Mouse (Mus musculus) heart, postnatal 10 days (tissue): ENCODE results near the gene Taf4. TPM values are rescaled to one million over a fixed set of nuclear protein-coding genes. Genes with fewer than 3 reads are reported as not detected.
A peak's percentile ranks its signal among the peaks of the same experiment; 100 is the strongest.

ENCODE experiments used
- DNase-seq, 2 experiments: peaks; one replicate each; pipeline ENCODE4 v3.0.0; 2021
- intact Hi-C: fragments of 180-260 bp; cut with DNase I; formaldehyde crosslinking; loops from one replicate; pipeline ENCODE4 v1.15.1; 2025
- total RNA-seq, 2 experiments: library from RNA; stranded (reverse); gene quantifications; 2 replicates each; pipeline ENCODE4 v1.2.3; 2021

Gene Taf4
- total RNA-seq: 10 to 100 TPM; 22.1 to 24.3 TPM

DNA sequence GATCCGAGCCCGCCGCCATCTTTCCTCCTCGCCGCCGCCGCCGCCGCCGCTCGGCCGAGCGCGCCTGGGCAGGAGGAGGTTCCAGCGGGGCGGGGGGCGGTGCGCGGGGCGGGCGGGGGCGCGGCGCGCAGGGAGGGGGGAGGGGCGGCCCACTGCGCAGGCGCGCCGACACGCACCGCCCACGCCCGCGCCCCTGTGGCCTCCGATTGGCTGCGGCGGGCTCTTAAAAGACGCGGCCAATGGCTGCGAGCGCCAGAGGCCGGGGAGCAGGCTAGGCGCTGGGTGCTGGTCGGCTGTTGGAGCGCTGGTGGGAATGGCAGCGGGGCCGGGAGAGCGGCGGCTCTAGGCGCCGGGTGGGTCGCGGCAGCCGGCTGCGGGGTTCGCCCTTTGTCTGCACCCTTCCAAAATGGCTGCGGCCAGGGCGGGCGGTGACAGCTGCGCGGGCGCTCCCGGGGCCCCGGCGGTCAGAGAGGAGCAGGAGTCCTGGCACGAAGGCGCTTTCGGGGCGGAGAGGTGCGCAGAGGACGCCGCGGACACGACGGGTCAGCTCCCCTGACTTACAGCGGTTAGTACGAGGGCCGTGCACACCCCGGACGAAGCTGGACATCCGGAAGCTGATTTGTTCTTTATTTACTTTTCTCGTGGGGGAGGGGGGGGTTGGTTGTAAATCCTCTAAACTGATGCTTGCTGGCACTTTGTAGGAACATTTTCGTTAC lies at the start of gene Taf4:
Gene Taf4, minus strand, starts transcription at position 19 of the 716 bp plus-strand sequence.
- peak; percentile 91 to 94 for DNase-seq
- intact Hi-C loops: loop anchor here (2.0 kb wide), 1 partner anchor 48 kb away; the partner anchor contains the start of gene Lsm14b

DNA sequence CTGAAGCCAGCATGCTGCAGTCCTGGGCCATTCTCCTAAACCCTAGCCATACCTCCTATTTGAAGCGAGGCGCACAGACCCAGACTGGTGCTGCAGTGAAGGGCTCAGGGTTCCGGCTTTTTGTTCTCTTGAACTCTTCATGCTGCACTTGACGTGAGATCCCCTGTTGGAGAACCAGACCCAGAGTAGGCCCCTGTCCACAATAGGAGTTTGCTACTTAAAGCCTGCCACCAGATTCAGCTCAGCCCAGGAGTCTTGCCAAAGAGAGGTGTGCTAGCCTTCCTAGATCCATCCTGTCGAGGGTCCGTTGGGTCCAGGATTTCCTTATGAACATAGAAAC lies 49.4 kb upstream of the Taf4 start:
- DNase-seq: no peak
- intact Hi-C loops: loop anchor here (1.0 to 2.0 kb wide), 2 partner anchors 14 to 49 kb away; partner anchors contain the start of gene Taf4

DNA sequence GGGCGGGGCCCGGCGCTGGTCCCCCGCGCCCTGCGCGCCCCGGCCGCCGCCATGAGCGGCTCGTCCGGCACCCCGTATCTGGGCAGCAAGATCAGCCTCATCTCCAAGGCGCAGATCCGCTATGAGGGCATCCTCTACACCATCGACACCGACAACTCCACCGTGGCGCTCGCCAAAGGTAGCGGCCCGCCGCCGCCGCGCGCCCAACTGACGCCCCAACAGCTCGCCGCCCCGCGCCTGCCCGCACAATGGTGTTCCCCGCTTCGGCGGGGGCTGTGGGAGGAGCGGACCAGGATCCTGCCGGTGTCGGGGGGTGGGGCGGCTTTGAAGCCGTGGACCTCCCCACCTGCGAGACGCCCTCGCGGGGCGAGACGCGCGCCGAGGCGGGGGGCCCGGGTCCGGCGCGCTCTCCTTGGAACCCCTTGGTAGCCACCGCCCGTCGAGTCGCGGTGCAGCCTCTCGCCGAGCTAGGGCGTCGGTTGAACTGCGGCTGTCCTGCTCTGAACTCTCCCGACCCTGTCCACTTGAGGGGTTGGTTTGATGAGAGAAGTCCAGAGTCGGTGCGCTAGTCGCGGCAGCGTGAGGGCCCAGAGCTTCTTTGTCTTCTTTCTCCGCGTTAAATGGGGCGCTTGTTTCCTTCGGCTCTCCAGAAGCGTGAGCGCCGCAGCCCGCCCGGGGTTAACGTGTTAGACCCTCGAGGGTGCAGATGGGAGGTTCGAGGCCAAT lies 48.9 kb upstream of the Taf4 start:
- intact Hi-C loops: loop anchor here (2.0 kb wide), 1 partner anchor 48 kb away; the partner anchor contains the start of gene Taf4
- DNase-seq: peak; percentile 56 to 63

DNA sequence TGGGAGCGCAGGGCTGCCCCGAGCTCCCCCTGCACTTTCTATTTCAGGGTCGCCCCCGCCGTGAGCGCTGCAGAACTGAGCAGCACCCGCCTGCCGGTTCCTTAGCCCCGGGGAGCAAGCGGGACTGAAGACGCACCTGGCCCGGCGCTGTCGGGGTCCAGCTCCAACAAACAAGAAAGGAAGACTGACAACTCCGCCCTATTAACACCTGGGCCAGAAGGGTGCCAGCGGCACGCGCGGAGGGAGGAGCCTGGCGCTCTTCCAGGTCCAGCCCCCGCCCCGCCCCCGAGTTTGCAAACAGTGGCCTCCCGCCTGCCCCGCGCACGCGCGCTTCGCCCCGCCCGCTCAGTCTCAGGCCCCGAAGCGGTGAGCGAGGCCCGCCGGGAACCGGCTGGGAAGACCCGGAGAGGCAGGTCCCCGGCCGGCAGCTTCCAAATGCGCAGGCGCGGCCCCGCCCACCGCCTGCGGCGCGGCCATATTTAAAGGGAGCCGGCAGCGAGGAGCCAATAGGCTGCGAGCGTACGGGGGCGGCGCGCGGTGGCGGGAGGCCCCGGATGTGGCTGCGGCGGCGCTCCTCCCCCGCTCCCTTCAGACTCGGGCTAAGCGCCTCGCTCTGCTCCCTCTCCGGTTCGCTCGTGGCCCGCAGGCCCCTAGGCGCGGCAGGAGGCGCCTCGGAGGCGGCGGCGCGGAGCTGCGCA lies 48.1 kb upstream of the Taf4 start, which contains the start of gene Lsm14b:
Gene Lsm14b, plus strand, starts transcription at position 587 of the 698 bp plus-strand sequence.
- intact Hi-C loops: loop anchor here (2.0 kb wide), 1 partner anchor 48 kb away; the partner anchor contains the start of gene Taf4
- peak; percentile 99 for DNase-seq

DNA sequence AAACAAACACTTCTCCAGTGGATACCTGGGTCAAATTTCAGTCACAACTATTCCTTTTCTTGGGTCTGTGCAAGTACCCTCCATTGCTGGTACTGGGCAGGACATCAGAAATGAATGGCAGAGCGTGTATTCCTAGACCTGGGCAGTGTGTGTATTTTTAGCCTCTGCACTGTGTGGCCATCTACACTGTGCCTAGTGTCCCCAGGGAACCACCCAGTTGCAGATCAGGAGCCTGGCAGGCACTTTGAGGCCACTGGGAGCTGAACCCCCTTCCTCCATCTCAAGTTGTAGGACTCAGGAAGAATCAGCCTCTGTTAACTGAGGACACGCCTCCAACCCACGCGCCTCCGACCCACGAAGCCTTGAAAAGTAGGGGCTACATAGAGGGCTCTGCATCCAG lies 46.3 kb upstream of the Taf4 start:
- no peak for DNase-seq
- intact Hi-C loops: no loop called here

DNA sequence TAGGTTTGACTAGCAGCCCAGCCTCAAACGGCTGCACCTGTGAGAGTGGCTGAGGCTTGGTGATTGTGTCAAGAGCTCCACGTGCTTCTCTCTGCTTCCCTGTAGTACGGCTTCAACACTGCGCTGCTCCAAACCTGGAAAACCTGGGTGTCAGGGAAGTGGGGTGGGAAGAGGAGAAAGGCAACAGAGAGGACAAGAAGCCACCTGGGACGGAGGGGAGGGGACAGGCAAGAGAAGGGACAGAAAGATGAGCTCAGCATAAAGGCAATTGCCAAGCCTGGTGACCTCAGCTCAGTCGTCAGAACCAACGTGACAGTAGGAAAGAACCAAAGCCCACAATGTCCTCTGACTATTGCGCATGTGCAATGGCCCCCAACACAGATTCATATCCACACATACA lies 44.5 kb upstream of the Taf4 start:
- DNase-seq: no peak
- intact Hi-C loops: no loop called here

DNA sequence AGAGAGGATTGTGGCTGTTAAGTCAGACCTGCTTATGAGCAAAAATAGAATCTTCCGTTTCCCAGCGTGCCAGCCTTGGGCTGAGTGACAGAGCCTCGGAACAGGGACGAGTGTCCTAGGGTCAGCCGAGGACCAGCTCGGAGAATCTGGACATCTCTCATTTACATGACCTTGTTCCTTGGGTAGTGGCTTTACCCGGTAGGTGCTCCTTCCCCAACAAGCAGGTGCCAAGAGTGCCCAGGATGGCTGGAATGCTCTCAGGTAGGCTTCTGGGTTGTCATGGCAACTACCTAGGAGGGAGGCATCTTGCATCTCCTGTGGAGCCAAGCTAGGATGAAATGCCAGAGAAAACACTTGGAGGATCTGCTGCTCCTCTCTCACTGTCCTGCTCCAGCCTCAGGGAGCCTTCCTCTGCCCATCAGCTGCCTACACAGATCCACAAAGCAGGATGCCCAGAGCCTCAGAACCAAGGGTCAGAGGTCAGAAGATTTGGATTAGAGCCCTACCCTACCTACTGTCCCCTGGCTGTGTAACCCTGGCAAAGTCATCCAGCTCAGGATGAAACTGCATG lies 43.7 kb upstream of the Taf4 start:
- no peak for DNase-seq
- intact Hi-C loops: no loop called here

DNA sequence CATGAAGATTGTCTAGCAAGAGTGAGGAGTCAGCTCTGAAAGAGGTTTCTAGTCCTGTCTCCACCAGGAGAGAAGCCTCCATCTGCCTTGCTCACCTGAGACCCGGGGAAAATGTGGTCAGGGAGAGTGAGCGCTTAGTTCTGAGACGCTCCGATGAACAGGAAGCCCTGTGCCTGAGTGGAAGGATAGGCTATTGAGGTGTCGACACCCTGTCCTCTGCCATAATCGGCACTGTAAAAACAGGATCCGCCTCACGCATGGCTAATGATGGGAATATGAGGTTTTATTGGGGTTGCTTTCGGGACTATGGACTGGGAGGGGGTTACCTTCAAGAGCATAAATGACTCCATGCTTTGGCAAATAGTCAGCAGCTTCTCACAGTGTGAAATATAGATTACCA lies 42.1 kb upstream of the Taf4 start:
- intact Hi-C loops: no loop called here
- no peak for DNase-seq

DNA sequence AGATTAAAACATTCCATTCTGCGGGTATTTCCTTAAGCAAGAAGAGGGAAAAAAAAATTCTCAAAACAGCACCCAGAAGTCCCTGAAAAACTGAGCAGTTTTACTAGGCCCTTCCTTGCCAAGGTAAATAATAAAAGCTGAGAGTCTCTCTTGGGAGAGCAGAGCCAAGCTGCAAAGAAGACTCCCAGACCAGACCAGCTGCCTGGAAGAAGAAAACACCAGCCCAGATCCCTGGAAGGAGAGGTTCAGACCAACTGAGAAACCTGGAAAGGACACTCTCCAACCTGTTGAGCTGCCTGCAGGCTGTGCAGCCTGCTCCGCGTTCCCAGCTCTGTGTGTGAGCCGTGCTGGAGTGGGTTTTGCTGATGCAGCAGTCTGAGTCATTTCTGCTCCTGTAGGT lies 41.2 kb upstream of the Taf4 start:
- no peak for DNase-seq
- intact Hi-C loops: no loop called here

DNA sequence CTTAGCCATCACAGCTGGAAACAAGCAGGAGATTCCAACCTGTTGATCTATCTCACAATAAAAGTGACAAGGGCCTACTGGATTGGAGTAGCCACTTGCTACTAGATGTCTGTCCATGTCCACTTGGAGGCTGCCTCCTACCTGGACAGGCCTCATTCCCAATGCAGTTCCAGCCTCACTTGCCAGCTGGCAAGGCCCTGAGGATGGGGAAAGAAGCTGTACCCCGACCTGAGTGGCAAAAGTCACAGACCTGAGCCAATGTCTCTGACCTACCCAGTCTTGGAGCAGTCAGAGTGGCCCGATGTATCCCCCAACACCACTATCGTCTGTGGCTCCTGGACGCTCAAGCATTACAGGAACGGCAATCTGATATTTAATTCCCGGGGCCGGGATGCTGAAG lies 37.2 kb upstream of the Taf4 start:
- DNase-seq: no peak
- intact Hi-C loops: no loop called here

DNA sequence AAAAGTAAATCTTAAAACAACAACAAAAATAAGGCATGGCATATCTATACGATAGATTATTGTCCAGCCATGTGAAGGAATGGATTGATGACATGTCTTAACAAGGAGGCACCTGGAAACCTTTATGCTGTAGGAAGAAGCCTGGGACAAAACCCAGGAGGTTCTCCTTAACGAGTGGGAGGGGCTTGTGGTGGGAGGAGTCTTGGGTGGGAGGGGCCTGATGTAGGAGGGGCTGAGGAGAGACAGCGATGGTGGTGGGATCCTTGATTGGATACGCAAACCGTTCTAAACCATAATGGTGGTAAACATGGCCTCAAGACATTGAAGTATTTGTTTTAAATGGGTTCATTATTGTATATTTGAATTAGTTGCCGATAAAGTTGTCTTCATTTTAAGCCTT lies 34.9 kb upstream of the Taf4 start:
- intact Hi-C loops: no loop called here
- no peak for DNase-seq

DNA sequence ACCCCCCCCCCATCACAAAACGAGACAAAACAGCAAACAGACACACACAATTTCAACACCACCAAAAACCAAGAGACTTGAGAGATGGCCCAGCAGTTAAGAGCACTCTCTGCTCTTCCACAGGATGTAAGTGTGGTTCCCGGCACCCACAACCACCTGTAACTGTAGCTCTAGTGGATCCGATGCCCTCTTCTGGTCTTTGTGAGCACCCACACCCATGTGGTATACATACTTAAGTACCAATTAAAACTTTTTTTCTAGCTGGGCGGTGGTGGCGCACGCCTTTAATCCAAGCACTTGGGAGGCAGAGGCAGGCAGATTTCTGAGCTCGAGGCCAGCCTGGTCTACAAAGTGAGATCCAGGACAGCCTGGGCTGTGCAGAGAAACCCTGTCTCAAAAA lies 34.2 kb upstream of the Taf4 start:
- DNase-seq: no peak
- intact Hi-C loops: no loop called here

DNA sequence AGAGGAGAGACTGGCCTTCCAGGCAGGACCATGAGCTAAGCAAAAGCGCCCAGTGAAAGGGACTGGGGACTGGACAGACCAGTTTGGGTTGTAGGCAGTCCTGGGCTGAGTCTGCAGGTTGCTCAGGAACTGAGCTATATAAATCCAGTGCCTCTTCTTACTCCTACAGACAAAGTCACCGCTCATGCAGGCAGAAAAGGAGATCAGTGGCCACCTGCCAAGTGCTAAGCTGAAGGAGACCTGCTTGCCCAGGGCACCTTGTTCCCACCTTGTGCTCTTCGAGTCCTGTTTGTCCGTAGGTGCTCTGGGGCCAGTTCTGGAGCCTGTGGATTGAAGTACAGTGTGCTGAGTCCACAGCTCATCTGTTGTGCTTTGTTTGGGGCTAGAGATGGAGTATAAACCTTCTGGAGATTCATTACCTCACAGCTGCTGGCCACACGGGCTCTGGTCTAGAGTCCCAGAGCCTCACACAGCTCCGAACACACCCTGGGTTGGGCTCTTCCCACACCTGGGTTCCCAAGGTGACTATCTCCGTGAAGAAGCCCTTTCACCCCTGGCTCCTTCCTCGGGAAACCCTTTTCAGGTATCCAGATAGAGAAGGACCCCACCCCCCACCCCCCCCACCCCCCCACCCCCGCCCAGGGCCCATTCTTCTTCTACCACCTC lies 30.0 kb upstream of the Taf4 start:
- intact Hi-C loops: no loop called here
- DNase-seq: no peak

DNA sequence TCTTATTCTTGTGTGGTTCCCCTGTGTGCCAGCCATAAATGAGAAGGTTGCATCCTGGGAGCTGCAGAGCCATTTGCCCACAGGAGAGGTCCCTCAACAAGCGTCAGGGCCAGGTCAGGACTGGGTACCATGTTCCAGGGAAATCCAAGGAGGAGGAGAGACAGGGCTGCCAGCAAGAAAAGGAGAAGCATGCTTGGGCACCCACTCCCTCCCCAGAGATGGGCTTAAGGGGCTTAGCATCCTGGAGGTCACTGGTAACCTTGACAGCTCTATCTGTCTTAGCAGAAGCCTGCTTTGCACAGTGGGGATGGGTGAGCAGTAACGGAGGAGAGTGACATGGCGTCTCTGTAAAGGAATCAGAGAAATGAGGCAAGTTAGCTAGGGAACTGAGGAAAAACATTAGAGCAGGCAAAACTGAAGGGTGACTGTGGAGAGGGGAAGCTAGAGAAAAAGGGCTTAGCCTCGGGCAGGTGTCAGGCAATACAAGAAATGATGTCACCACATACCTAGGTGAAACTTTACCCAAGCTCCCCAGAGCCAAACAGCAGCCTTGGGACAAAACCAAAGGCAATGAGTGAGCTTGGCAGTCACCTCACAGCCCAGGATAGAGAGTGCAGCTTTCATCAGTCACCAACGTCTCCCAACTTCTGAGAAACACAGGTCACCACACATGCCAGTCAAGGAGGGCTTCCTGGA lies 29.4 kb upstream of the Taf4 start:
- intact Hi-C loops: no loop called here
- DNase-seq: no peak

DNA sequence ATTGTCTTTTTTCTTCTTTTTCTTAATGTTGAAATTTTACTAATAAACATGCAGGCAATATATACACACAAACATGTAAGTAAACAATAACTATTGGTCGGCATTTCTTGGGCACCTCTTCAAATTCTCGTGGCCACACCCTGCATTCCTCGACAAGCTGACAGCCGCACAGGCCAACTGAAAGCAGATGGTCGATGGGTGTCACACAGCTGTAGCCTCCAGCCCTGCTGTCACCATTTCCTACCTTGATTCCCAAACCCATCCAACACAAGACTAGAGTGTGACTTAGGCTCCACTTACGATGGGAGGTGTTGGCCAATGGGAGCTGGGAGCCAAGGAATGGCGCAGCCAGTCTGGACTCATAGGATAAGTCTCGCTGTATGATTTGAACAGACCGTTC lies 25.2 kb upstream of the Taf4 start:
- DNase-seq: no peak
- intact Hi-C loops: no loop called here

DNA sequence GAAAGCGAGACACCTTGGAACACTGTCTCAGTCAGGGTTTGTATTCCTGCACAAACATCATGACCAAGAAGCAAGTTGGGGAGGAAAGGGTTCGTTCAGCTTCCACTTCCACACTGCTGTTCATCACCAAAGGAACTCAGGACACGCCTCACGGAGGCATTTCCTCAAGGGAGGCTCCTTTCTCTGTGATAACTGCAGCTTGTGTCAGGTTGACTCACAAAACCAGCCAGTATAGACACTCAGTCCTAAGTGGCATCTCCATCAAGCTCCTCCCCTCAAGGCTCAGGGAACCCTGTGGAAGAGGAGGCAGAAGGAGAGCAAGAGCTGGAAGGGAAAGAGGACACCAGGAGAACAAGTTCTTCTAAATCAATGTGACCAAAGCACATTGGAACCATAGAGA lies 22.0 kb upstream of the Taf4 start:
- DNase-seq: no peak

DNA sequence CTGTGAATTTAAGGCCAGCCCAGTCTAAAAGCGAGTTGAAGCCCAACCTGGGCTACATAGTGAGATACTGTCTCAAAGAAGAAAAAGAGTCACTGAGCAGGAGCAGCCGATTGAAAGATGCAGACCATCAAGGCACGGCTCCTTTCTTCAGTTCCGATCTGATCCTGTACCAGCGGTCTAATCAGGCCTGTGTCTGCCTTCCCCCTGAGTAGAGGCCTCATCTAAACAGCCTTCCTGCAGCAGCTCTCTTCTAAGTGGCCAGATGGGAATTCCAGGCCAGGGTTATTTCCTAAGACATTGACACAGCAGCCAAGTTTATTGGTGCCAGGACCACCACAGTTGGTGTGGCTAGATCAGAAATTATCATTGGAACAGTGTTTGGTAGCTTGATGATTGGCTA lies 16.6 kb upstream of the Taf4 start:
- intact Hi-C loops: no loop called here
- no peak for DNase-seq

More for the DNA sequence above, 22.0 kb upstream of the Taf4 start:
- intact Hi-C loops: no loop called here

DNA sequence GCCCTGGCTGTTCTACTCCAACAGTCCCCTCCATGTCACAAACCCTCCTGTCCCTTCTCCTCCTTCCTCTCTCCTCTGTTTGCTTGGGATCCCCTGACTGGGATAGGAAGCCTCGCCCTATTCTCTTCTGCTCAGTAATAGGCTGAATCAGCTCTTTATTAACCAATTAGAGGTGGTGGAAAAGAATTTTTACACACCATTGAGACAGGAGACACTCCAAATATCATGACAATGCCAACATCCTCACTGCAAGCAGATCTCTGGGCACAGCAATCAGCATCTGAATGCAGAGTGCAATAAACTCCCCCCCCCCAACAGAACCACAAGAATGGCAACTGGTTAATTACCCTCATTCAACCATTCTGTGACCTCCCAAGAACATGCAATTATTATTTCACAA lies 12.7 kb upstream of the Taf4 start:
- DNase-seq: no peak
- intact Hi-C loops: no loop called here

DNA sequence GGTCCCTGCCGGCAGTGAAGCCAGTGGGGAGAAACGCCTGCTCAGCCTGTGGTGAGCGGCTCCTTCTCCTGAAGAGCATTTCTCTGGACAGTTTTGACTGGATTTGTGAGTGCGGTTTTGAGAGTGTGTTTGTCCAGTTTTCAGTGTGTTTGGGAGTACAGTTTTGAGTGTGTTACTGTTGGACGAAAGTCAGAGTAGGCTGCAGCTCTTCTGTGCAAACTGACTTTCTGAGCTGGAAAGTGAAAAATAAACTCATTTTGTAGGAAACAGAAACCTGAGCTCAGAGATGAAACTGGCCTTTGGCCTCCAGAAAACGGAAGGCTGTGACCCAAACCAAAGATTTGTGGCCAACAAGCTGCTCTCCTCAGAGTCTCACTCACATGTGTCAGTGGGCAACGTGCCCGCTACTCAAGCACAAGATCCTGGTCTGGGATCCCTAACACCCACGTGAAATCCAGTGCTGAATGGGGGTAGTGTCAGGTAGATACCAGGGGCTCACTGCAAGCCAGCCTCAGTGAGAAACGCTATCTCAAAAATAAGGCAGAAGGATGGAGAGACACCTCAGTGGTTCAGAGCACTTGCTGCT lies 10.1 kb upstream of the Taf4 start:
- intact Hi-C loops: no loop called here
- no peak for DNase-seq

DNA sequence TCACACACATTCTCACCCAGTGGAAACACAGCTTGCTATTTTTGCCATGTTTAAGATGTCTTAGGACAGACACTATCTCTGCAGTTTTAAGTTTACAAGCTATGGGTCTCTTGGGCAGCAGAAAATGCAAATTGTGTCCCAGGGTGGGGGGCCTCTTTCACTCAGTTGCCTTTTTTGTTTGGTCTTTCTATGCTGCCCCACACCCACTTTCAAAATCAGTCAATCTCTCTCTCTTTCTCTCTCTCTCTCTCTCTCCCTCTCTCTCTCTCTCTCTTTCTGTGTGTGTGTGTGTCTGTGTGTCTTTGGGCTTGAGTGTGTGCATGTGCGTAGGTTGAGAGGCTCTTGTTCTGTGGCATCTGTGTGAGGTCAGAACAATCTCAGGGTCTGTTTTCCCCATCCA lies 9.2 kb upstream of the Taf4 start:
- DNase-seq: no peak
- intact Hi-C loops: no loop called here
